Mouse (Mus musculus): ENCODE results near the gene Gtf2f2. TPM values are rescaled to one million over a fixed set of nuclear protein-coding genes. Genes with fewer than 3 reads are reported as not detected.

The Gtf2f2 gene
- polyA plus RNA-seq (2017; shearing (Covaris generic)): 37.5 TPM

DNA sequence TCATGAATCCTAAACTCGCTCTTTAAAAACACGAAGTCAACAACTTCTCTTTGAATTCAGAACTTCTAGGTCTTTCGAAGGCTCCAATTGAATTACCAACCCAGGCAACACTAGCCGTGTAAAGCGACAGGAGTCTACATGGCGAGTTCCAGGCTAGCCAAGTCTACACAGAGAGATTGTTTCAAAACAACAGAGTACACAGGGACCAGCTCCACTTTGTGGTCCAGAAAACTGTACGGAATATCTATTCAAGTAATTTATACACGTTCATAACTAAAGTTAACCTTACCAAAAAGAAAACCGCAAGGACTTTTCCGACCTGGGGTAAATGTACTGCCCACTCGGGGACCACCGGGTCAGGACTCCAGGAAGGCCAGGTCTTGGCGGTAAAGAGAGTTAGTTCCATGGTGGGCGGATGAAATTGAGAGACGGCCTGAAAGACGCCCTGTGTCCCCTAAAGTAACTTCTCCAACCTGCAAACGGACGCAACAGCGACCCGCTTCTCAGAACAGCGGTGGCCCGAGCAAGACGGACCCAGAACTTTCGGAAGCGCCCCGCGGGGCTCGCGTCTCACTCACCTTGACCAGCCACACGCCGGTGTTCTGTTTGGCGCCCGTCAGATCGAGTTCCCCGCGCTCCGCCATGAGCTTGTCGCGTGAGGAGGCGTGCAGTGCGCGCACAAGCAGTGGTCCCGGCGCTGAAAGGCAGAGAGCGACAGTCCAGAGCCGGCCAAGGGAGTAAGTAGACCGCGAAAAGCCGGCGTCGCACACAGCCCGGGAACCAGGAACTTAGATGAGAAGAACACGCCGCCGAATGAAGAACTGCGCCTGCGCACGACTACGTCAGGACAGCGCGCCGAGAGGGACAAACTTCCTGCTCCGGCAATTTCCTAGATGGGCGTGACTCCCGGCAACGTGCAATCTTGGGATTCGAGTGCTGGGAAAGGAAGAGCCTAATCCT is at the start of gene Gtf2f2:
Gene Gtf2f2, minus strand, starts transcription at position 764 of the 960 bp plus-strand sequence.

DNA sequence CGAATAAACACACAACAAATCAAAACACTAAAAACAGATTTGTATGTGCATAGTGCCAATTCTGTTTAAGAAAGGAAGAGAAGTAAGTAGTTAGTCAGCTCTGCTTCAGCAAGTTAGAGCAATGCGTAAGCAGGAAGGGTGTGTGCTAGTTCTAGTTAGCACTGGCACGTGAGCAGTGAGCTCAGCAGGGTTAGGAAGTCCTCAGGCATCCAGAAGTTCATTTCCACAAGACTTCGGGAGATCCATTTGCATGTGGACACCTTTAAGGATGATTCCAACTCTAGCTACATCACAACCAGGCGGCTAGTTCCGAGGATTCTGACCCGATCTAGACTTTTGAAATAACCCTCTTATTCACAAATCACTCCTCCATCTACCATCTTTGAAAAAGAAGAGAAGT is 55.9 kb downstream of the Gtf2f2 start, which contains the start of gene Kctd4:
Gene Kctd4, plus strand, starts transcription at position 244 of the 400 bp plus-strand sequence.

Other genes starting within 250 kb of the Gtf2f2 start
- 15.8 TPM for gene Slc25a30, start 223.8 kb downstream of the Gtf2f2 start, polyA plus RNA-seq (2017; shearing (Covaris generic))
- gene Tpt1, start 165.8 kb downstream of the Gtf2f2 start, polyA plus RNA-seq (2017; shearing (Covaris generic)): 2,169 TPM
- gene Kctd4, start 55.9 kb downstream of the Gtf2f2 start, polyA plus RNA-seq (2017; shearing (Covaris generic)): 0.65 TPM
- gene Gpalpp1, start 99.9 kb upstream of the Gtf2f2 start, polyA plus RNA-seq (2017; shearing (Covaris generic)): 14.2 TPM
- gene Nufip1, start 100.0 kb upstream of the Gtf2f2 start, polyA plus RNA-seq (2017; shearing (Covaris generic)): 19.8 TPM

Measured in naive thymus-derived CD4-positive, alpha-beta T cell, adult 5 months (primary cell).